Mouse (Mus musculus) kidney, postnatal 36 days (tissue): Measurements from ENCODE around the gene Tbx18.
A peak's percentile ranks its signal among the peaks of the same experiment; 100 is the strongest.

Experiments
- DNase-seq, 2 experiments: peaks; one replicate each; pipeline ENCODE4 v3.0.0; 2021 to 2022; ENCODE audit warnings: mixed read lengths in 2 of 2

The Tbx18 gene

DNA sequence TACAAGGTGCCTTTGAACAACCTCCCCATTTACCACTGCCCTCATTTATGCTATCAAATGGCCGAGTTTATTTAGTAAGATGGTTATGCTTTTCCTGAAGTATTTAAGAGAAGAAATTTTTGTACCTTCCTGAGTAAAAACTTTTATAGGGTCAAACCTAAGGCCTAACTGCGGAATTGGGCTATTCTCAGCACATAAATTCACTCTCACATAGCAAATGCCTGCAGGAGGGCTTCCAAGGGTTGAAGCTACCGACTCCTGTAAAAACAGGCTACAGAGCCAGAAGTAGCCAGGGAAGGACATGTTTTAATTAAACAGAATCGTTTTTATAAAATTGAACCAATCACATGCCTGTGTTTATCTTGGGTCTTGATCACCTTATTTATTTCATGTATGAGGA is 20.7 kb downstream of the Tbx18 start:
- DNase-seq, result no peak

DNA sequence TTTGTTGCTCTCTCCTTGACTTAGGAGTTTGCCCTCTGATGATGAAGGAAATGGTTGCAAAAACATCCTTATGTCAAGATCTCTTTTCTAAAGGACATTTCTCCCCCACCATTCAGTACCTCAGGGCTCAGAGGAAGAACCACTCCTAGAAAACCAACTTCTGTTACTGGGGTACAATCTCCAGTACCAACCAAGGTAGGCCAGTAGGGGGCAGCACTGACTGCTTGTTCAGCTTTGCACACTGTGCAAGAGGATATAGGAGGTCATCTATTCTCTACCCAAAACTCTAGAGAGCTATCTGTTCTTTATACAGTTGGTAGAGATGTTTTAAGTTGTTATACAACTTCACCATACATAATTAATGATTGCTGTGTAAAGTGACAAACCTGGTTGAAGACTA is 22.9 kb downstream of the Tbx18 start:
- peak; percentile 35 to 78 for DNase-seq

DNA sequence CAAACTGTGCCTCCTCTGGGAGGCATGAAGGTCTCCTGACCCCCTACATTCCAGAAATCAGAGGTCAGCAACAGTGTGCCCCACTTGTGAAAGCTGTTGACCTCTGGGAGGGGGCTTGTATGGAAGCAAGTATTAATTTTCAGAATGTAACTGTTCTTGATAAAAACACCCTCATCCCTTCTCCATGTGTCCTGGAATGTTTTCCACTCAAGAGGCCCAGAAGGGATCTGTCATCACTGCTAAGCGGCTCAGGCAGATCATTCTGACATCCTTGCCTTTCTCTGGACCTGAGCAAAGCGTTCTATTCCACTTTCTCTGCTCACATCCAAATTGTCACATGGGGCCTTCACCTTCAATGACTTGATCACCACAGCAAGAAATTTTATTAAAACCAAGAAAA is 28.8 kb downstream of the Tbx18 start:
- no peak for DNase-seq

DNA sequence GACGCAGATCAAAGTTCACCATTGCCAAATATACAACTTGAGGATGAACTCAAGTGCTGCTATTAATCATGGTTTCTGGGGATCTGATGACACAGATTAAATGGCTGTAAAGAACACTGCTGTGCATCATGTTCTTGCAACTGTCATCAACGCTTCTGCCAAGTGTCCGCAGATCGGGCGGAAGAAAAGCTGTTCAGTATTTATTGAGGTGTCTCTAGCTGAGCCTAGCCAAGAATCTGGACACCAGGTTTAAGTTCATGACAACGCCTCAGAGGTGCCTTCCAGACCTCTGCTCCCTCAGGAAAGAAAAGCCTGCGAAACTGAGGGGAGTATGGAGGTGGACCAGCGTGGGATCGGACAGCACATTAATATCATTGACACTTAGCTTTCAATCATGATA is 44.1 kb downstream of the Tbx18 start:
- DNase-seq, result no peak

DNA sequence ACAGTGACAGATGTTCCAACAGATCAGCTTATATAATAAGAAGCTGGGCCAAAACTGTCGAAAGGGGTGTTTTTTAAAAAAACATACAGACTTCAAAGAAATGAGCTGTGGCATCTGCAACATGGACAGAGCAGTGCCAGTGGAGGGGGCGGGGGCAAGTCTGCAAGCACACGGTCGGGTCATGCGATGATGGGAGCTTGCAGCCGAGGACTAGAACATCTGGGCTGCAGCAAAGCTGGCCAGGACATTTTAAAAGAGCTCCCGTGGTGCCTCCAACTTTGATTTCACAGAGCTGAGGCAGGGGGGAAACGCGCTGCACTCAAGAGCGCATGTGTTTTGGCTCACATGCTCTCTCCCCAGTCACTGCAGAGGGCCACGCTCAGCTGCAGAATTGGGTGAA is 48.8 kb downstream of the Tbx18 start:
- DNase-seq, result no peak
